Mouse (Mus musculus) adrenal gland, adult 2 months (tissue): ENCODE measurements around the gene Abhd15. TPM values are rescaled to one million over a fixed set of nuclear protein-coding genes. Genes with fewer than 3 reads are reported as not detected.

Experiments used
- DNase-seq: peaks from one replicate; pipeline ENCODE4 v3.0.0; 2021
- long read RNA-seq: library from polyadenylated mRNA; stranded (forward); transcript quantifications from one replicate; pipeline ENCODE4 v2.0.0, GENCODE M21; 2021
- polyA plus RNA-seq: library from polyadenylated mRNA; depleted of rRNA; stranded (reverse); fragments of >200 nt; gene quantifications from 2 replicates; pipeline ENCODE4 v1.2.3, GENCODE M21; 2012; rRNA removed
- total RNA-seq, 2 experiments: library from RNA; stranded (reverse); gene quantifications; 2 replicates each; pipeline ENCODE4 v1.2.3; 2021

Gene Abhd15
- total RNA-seq (10 to 100 TPM; 12.1 to 29.9 TPM), polyA plus RNA-seq (28.7 and 38.9 TPM in 2 replicates)
- long read RNA-seq, transcript Abhd15-201 (2 exons, 2,662 nt): major isoform, 11 of 19 reads
- long read RNA-seq, partial matches to known transcripts: 0 of 19 reads
- long read RNA-seq, other reads (novel, unspliced or antisense): 8 of 19 reads

DNA sequence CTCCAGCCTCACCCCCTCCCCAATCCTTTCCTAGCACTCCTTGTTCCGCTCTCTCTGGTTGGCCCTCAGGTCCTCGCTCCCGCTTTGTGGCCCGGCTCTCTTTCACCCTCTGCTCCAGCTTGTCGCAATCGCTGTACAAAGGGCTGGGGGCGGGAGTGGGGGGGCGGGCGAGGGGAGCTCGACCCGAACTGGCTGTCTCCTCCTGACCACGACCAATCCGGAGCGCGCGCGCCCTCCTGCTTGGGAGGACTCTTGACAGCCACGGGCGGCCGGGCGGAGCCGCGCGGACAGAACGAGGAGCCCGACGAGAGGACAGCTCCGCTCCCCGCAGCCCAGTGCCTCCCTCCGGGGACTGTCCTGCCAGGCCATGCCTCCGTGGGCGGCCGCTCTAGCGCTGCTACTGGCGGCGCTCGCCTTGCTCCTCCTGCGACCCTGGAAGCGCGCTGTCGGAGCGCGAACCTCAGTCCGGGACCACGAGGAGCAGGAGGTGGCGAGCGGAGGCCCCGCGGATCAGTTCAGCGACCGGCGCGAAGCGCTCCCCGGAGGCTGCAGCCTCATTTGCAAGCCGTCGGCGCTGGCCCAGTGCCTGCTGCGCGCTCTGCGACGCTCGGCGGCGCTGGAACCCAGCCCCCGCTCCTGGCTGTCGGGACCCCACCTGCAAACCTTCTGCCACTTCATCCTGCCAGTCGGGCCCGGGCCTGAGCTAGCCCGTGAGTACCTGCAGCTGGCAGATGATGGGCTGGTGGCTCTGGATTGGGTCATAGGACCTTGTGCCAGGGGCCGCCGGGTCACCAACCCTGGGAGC, at the start of gene Abhd15:
Gene Abhd15, plus strand, starts transcription at position 290 of the 805 bp plus-strand sequence.
- peak; percentile 96 for DNase-seq

DNA sequence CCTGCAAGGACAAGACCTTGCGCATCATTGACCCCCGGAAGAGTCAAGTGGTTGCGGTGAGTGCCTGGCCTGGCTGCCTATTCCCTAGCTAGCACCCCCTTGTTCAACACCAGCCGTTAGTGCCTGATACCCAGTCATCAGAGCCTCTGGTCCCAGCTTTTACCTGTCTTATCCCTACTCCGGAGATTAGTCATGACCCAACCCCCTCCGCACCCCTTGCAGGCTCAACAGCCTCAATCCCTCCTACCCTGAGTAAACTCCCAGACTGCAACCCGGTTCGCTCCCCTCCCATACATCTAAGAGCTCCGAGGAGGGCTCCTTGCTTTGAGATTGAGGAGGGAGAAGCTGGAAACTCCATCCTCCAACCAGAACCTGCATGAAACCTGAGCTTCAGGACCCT, 48.4 kb upstream of the Abhd15 start:
- no peak for DNase-seq

DNA sequence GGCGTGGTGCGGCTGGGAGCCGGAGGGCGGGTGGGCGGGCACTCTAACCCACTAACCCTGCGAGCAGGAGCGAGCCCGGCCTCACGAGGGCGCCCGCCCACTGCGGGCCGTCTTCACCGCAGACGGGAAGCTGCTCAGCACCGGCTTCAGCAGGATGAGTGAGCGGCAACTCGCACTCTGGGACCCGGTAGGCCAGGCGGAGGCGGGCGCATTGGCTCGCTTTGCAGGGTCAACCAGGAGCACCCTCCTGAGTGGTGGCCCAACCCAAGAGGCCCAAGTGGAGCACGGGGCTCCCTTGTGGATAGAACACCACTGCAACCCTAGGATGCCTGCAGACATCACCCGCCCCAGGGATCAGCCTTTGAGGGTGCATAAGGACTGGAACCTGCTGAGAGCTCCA, 47.8 kb upstream of the Abhd15 start:
- DNase-seq: peak; percentile 87

DNA sequence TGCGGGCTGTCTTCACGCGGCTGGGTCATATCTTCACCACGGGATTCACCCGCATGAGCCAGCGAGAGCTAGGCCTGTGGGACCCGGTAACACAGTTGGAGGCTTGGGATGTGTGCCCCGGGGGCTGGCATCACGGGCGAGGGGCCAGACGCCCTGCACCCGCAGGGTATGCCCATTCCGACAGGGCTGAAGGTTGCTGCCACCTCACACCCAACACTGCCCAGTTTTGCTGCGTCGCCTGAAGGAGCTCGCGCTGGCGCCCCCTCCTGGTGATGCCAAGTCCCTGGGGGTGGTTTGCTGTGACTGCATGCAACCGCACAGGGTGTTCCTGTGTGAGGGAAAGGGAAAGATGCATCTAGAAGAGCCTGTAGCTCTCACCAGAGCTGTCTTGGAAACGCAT, 47.1 kb upstream of the Abhd15 start:
- peak; percentile 85 for DNase-seq

DNA sequence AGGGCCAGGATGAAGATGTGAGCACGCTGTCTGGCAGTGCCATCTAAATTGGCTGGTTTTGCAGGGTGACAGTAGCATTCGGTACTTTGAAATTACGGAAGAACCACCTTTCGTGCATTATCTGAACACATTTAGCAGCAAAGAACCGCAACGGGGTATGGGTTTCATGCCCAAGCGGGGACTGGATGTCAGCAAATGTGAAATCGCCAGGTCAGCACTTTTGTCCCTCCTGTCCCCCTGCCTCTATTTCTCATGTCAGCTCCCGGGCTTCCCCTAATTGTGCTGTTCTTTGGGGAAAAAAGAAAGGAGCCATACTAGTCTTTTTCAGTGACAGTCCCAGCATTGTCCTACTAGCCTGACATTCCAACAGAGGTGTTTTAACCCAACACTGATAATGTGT, 46.5 kb upstream of the Abhd15 start:
- DNase-seq: no peak

DNA sequence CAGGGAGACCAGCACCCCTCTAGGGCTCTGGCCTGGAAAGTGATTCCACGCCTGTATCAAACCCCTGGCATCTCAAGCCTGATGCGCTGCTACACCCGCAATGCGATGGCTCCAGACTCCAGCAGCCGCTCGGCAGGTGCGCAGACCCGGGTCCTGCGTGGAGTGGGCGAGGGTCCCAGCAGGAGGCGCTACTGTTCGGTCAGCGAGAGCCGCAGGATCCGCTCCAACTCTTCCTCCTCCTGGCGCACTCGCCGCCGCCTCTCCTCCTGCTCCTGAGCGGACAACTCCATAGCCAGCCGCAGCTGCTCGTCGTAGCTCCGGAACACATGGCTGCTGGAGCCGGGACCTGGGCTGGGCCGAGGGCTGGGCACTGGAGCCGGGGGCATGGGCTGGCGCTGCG, 43.5 kb upstream of the Abhd15 start:
- no peak for DNase-seq

DNA sequence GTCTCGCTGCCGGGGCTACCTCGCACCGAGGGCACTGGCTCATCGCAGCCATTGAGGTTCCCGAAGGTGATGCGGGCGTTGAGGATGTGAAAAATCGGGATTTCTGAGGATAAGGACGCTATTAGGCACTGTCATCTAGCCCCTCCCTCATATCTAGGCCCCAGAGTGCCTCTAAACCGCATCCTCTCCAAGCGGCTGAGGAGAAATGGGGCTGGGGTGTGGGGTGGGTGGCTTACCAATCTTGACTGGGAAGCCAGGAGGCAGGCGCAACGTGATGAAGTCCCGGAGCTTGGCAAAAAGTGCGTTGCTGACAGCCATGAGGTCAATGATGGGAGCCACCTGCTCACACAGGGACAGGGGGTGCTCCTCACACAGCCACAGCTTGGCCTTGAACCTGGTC, 42.1 kb upstream of the Abhd15 start:
- no peak for DNase-seq

DNA sequence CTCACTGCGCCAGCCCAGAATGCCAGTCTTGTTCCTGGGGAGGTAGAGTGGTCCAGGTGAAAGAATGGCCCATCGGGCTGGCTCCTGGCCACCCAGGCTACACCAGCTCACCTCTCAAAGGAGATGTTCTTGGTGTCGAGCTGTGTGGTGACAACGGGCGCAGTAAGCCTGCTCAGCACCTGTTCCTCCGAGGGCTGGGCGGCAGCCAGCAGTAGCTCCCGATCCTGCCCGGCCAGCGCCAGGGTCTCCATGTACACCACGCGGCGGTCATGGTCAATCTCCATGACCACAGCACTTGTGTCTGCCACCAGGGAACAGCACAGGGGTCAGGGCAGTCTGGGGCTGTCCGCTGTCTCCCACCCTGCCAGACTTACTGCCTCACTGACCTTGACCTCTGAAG, 38.7 kb upstream of the Abhd15 start:
- no peak for DNase-seq

DNA sequence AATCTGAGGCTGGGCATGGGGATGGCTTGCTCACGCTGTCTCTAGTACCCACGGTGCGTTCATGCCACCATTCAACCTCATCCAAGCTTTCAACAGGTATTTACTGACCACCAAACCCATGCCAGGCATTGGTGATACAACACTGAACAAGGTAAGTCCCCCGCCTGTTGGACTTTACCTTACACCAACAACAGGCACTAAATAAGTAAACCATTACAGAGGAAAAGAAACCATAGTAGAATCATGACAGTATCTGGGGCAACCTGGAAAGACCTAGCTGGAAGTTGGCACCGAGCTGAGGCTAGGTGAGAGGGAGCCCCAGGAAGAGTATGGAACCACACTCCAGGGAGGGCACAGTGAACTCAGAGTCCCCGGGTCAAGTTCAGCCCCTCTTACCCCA, 38.0 kb upstream of the Abhd15 start:
- DNase-seq: no peak

DNA sequence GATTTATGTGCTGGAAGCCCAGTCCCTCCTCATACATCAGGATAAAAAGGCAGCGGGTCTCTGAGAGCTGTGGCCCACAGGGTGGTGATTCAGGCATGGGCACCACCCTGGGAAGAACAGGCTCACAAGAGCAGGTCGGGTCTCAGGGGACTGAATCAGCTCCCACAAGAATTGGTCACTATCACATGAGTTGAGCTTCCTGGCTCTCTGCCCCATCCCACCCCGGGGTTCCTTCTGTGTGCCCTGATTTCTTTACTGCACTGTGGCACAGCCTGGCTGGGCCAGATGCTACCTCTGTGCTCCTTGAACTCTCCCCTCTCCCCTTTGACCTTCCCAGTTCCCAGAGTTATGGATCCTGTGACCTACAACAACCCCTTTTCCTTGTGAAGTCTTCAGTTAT, 31.9 kb upstream of the Abhd15 start:
- DNase-seq: no peak

DNA sequence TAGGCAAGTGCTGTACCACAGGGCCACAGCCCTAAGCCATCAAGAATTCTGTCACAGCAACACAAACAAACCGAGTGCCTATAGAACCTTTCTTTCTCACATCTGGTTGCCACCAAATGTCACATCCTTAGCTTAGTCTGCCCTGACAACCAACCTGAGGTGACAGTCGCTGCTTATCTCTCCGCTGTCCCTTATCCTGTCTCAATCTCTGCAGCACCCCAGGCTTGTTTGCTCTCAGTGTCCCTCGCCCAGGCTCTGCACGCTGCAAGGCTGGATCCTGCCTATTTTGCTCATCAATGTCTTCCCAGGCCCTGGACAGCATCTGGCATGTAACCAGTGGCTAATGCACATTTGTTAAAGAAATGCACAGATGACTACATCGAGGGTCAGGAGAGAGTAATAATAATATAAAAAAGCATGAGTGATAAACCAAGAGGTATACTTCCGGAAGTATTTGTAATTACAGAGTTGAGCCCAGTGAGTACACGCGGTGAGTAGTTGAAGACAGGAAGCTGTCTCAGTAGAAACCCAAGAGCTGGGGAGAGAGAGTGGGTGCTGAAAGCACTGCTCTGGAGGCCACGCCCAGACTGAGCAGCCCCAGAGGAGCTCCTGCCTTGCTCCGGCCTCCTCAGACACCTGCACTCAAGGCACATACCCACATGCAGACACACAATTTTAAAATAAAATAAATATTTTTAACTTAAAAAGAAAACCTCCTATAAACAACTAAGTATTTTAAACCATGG, 31.2 kb upstream of the Abhd15 start:
- no peak for DNase-seq

DNA sequence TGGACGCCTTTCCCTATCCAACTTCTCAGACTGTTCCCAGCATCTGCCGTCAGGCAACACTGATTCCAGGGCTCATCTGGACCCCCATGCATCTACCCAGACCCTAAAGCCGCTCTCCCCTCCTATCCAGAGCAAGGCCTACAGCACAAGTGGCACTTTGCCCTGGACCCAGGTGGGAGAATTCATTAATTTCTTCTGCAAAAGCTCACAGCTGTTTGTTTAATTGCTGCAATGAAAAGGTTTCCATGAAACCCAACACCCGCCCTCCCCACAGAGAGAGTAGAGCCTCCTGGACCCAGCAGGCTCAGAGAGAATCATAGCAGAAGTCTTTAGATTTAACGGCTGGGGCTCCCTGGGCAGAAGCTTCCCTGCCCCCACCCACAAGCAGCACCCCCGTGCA, 29.7 kb upstream of the Abhd15 start:
- DNase-seq: no peak

DNA sequence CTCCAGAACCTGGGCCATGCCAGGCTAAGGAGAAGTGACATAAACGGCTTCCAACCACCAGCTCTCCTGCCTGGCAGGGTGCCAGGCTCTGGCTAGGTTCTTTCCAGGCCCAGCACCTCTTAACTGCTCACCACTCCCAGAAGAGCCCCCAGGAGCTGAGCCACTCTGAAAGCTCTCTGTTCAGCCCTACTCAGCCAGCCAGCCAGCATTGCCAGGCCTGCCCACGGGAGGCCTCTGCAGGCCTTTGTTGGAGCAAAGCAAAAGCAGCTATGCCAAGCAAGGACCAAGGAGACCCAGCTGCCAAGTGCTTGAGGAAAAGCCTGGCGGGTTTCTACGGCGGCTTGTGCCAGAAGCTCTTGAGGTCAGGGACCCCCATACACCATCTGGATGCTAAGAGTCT, 28.1 kb upstream of the Abhd15 start:
- DNase-seq: no peak

DNA sequence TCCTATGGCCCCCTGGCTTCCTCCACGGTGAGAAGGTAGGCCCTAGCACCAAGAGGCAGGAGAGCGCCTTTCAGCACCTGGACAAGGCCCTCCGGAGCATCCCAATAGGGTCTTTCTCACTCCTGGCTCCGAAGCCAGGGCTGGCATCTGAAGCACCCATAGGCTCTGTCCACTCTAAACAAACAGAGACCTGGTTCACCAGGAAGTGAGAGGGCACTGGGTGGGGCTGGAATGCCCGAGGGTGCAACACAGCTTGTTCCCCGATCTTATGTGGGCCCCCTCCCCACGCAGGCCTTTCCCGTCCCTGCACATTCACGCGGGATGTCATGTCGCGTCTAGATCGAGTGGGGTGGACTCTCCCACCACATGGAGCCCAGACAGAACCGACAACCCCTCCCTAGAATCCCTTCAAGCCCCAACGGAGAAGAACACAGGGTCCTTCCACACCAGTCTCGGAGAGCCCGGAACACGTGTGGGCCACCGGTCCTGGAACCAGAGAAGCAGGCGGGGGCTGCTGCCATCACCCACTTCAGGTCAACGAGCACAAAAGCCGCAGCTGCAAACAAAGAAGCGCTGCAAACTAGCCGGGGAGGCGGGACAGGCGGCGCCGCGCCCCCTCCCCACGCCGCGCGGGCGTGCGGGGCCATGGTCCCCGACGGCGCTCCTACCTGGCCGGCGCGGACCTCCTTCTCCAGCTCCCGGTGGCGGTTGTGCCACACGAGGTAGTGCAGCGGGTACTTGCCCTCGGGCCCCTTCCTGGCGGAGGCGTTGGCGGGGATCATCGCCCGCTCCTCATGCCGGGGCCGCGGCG, 25.9 kb upstream of the Abhd15 start:
- no peak for DNase-seq

DNA sequence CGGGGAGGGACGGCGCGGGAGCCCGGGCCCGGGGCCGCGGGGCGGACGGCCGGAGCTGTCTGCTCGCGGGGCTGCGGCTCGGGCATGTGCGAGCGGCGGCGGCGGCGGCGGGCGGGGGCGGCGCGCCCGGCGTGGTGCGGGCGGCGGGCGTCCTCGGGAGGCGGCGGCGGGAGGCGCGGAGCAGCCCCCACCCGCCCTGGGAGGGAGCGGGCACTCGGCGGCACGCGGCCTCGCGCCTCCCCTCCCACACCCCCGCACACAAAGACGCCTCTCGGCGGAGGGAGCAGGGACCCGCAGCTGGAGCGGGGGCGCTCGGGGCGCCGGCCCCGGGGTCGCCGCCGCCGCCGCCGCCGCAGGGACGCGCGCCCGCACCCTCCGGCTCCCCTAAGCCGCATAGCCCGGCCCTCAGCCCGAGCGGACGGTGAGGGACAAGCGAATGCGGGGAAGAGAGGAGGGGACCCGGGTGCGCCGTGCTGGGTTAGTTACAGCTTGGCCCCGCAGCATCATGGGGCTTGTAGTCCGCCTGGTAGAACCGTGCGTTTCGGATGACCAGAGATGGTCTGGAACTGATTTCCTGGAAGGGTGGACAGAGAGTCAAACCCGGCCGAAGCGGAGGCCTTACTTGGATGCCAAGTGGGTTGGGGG, 25.2 kb upstream of the Abhd15 start, which contains the start of gene Ankrd13b:
Gene Ankrd13b, minus strand, starts transcription at position 88 of the 645 bp plus-strand sequence.
- peak; percentile 87 for DNase-seq

DNA sequence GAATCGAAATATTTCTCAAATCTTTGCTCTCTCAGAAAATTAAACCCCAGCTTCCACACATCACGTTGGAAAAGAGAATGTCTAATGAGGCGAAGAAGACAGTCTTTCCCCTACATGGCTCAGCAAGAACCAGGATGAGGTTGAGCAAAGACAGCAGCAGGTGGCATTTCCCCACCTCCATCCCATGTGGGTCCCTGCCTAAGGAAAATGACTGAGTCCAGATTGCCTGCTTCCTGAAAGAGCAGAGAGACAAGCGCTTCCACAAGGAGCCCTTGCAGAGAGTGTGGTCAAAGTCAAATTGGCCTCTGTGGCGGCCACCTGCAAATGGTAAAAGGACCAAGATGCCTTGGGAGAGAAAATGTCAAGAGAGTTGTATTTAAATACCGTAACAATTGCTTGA, 24.5 kb upstream of the Abhd15 start:
- DNase-seq: no peak

DNA sequence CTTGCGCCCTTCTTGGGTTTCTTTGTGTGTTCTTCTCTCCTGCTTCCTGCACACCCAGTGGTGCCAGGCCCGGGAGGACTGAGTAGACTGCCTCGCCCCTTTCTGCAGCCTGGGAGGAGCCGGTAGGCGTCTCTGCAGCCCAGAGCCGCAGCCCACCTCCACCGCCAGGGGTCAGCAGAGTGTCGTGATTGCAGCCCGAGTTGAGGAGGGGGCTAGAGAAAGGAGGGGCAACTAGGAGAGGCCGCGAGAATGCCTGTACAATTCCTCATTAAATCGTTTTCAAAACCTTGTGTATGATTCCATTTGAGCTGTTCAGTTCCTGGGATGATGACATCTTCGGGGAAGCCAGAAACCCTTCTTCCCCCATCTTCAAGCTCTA, 23.8 kb upstream of the Abhd15 start:
- DNase-seq: peak; percentile 91

DNA sequence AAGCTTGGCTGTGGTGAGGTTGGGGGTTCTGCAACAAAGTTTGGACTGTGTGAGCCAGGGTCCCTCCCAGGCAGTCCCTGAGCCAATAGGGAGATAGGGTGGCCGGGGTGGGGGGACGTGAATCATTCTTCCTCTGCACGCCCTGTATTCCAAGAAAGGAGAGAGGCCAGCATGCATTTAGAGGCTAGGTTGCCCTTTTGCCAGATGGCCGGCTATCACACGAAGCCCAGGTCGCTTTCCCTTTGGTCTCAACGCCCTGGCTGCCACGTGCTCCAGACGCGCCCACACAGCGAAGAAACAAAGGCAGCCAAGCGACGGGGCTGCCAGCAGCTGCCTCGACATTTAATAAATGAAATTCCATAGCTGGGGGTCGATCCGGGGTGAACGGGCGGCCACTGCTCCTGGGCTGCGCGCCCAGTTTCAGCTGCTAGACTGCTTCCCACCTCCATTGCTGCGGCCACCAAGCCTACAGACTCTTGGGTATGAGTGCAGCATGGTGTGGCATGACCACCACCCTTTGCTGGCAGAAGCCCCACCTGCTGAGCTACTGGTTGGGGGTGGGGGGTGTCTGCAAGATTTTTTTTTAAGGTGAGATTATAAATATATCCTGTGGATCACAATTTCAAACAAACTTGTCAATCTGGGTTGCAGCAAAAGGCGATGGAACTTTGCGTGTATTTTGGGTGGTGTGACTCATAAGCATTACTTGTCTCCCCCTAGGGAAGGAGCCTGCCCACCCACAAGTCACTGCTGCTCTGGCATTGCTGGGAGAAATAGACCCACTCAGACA, 23.2 kb upstream of the Abhd15 start:
- DNase-seq: peak; percentile 80

DNA sequence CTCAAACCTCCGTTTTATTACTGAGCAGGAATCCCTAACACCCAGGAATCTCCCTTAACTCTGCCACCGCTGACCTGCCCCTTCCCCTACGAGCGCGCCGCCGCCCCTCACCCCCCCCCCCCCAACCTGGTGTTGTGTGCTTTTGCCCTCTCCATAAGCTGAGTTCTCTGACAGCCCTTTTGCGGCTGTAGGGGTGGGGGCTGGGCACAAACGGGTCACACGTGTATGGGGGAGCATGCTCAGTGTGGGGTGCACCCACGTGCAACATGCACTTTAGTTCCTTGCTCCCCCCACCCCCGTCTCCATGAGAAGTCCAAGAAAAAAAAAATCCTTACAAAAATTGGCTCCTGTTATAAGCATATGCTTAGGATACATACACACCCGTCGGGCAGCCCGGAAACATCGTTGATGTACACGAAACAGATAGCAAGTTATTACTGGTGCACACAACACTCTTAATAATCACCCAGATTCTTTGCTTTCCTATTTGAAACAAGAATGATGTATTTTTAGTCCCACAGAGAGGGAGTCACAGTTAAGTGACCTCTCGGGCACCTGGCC, 22.5 kb upstream of the Abhd15 start:
- peak; percentile 44 for DNase-seq

DNA sequence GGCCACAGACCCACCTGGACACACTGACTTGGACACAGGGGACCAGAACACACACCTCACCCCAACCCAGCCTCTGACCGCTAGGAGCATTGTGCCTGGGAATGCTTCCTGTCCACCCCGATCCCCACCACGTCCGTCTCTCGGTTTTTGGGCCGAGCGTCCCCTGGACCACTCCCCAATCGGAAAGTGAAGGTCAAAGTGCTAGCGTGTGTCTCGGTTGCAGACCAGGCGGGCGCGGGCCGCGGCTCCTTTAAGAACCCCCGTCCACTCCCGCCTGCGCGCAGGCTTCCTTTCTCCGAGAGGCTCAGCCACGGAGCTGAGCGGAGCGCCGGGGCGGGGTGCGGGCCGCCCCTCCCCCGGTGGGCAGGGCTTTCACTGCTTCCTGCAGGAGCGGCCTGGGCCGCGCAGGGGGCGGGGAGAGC, 22.0 kb upstream of the Abhd15 start:
- peak; percentile 97 for DNase-seq
